Mouse (Mus musculus): ENCODE measurements around the gene Cnih1. TPM values are rescaled to one million over a fixed set of nuclear protein-coding genes. Genes with fewer than 3 reads are reported as not detected.

The Cnih1 gene
- polyA plus RNA-seq, 1 experiment from 2014 or later: 190 TPM

DNA sequence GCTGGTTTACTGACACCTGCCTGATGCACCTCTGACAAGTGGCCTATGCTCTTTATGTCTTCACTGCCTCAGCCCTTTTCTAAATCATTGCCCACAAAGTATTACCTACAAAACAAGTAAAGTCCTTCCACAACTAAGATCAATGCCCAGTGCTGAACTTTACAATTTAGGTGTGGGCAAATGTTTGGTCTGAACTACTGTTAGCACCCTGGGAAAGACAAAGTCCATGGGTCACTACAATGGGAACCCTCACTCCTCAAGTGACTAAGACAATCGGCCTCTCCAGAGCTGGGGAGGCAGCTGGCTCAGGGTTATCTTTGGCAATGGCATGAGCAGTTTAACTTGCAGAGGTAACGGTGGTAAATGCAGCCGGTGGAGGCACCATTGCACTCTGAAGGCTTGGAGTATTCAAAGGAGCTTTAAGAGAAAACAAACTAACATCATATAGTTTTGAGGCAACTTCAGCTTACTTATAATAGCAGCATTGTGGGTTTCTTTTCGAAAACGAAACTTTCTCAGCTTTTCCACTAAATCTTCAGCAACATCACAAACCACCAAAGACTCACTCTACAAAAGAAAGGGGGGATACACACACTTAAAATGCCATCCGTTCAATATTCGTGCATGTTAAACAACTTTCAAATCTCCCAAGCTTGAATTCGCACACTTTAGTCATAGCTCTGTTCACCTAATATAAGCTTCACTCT is 28.9 kb upstream of the Cnih1 start:
- H3K27me3 ChIP-seq: no peaks in the 10 kb centered on the region
- WGBS: 93% methylated on average over 8 of the region's 8 CpGs
- H3K4me2 ChIP-seq: no peak overlapping the region
- no peak overlapping the region for H3K27ac ChIP-seq
- H3K9me3 ChIP-seq: no peaks in the 10 kb centered on the region
- peaks cover 20% of the 10 kb centered on the region for H3K4me1 ChIP-seq (replicated peaks)
- peaks cover 36% of the 10 kb centered on the region for H3K36me3 ChIP-seq
- H3K9ac ChIP-seq: no peak overlapping the region
- no peak for ATAC-seq (ENCODE audit: low FRiP score)
- no peak overlapping the region for H3K4me3 ChIP-seq

- H3K27me3 ChIP-seq: no peaks in the 10 kb centered on the region
- no peaks in the 10 kb centered on the region for H3K9me3 ChIP-seq
- no peak for ATAC-seq (ENCODE audit: low FRiP score)
- H3K36me3 ChIP-seq: peaks cover 47% of the 10 kb centered on the region
- H3K4me2 ChIP-seq: no peak overlapping the region
- H3K4me1 ChIP-seq (replicated peaks): peaks cover 12% of the 10 kb centered on the region
- WGBS: 88% methylated on average over 6 of the region's 6 CpGs
- H3K27ac ChIP-seq: no peak overlapping the region
- H3K9ac ChIP-seq: no peak overlapping the region
- no peak overlapping the region for H3K4me3 ChIP-seq
Measured at GRCm38 (mm10) chr14:46815640-46816039, 27.4 kb upstream of the Cnih1 start.

- H3K9ac ChIP-seq: no peak overlapping the region
- no peaks in the 10 kb centered on the region for H3K27me3 ChIP-seq
- H3K27ac ChIP-seq: no peak overlapping the region
- H3K4me3 ChIP-seq: no peak overlapping the region
- H3K4me2 ChIP-seq: no peak overlapping the region
- 82% methylated on average over 3 of the region's 3 CpGs for WGBS
- H3K4me1 ChIP-seq (replicated peaks): no peaks in the 10 kb centered on the region
- no peaks in the 10 kb centered on the region for H3K9me3 ChIP-seq
- peaks cover 34% of the 10 kb centered on the region for H3K36me3 ChIP-seq
- ATAC-seq (ENCODE audit: low FRiP score): no peak
Measured at GRCm38 (mm10) chr14:46807927-46808326, 19.7 kb upstream of the Cnih1 start.

GRCm38 (mm10) chr14:46806186-46806585 is 18.0 kb upstream of the Cnih1 start:
- Histone ChIP-seq H3K4me1 (replicated peaks) (no peaks in the 10 kb centered on the region), H3K4me3 (no peak overlapping the region), H3K36me3 (peaks cover 24% of the 10 kb centered on the region), H3K27ac (no peak overlapping the region), H3K9ac (no peak overlapping the region), H3K9me3 (no peaks in the 10 kb centered on the region), H3K4me2 (no peak overlapping the region), H3K27me3 (no peaks in the 10 kb centered on the region)
- no peak for ATAC-seq (ENCODE audit: low FRiP score)
- WGBS: 91% methylated on average over 5 of the region's 5 CpGs

DNA sequence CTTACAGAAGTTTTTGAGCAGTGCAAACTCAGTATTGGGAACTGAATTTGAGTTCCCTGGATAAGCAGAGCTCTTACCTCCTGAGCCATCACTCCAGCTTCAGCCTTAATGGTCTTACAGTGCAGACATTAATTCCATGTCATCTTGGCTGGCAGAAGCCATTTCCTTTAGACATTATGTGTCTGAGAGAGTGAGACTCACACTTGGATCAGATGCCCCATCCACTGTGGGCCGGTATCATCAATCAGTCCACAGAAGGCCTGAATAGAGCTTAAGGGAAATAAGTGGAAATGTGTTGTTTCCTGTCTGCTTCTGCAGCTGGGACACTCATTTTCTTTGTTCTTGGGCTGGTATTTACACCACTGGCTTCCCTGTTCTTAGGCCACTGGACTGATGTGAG is 15.6 kb upstream of the Cnih1 start:
- Histone ChIP-seq H3K9me3 (no peaks in the 10 kb centered on the region), H3K27me3 (no peaks in the 10 kb centered on the region), H3K27ac (no peak overlapping the region), H3K4me2 (no peak overlapping the region), H3K36me3 (peaks cover 9% of the 10 kb centered on the region; the same call in 1 of the 2 replicates), H3K4me1 (replicated peaks) (no peaks in the 10 kb centered on the region), H3K4me3 (no peak overlapping the region), H3K9ac (no peak overlapping the region)
- 92% methylated on average over 1 of the region's 1 CpGs for WGBS
- ATAC-seq (ENCODE audit: low FRiP score): no peak

GRCm38 (mm10) chr14:46803259-46803658 is 15.0 kb upstream of the Cnih1 start:
- Histone ChIP-seq H3K9me3 (no peaks in the 10 kb centered on the region), H3K27ac (no peak overlapping the region), H3K4me3 (no peak overlapping the region), H3K9ac (no peak overlapping the region), H3K4me1 (replicated peaks) (no peaks in the 10 kb centered on the region), H3K4me2 (no peak overlapping the region), H3K27me3 (no peaks in the 10 kb centered on the region), H3K36me3 (peaks cover 9% of the 10 kb centered on the region; the same call in 1 of the 2 replicates)
- no peak for ATAC-seq (ENCODE audit: low FRiP score)
- 96% methylated on average over 4 of the region's 4 CpGs for WGBS

- Histone ChIP-seq H3K4me1 (replicated peaks) (no peaks in the 10 kb centered on the region), H3K27me3 (no peaks in the 10 kb centered on the region), H3K9me3 (no peaks in the 10 kb centered on the region), H3K36me3 (peaks cover 9% of the 10 kb centered on the region; the same call in 1 of the 2 replicates), H3K4me2 (no peak overlapping the region), H3K27ac (no peak overlapping the region), H3K9ac (no peak overlapping the region), H3K4me3 (no peak overlapping the region)
- WGBS: 94% methylated on average over 3 of the region's 3 CpGs
- ATAC-seq (ENCODE audit: low FRiP score): no peak
Measured at GRCm38 (mm10) chr14:46800684-46801345, 12.6 kb upstream of the Cnih1 start.

DNA sequence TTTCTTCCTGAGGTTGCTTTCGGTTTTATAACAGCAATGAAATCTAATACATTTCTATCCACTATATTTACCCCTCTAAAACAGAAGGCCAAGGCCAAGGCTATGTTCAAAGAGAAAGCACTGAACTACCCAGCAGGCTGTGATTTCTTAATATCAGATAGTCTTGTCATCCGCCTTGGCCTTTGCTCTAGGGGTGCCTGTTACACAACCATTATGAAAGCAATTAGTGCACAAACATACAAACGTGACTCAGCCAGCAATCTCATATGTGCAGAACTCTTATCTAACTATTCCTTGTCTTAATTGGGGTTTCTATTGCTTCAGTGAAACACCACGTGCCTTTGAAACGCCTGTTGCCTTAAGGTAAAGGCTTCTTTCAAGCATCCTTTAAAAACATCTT is 5.9 kb upstream of the Cnih1 start:
- H3K27me3 ChIP-seq: no peaks in the 10 kb centered on the region
- no peak overlapping the region for H3K4me3 ChIP-seq
- WGBS: 95% methylated on average over 5 of the region's 5 CpGs
- no peaks in the 10 kb centered on the region for H3K9me3 ChIP-seq
- H3K4me1 ChIP-seq (replicated peaks): no peaks in the 10 kb centered on the region
- no peak overlapping the region for H3K9ac ChIP-seq
- no peak overlapping the region for H3K27ac ChIP-seq
- ATAC-seq (ENCODE audit: low FRiP score): no peak
- no peak overlapping the region for H3K4me2 ChIP-seq
- peaks cover 5% of the 10 kb centered on the region for H3K36me3 ChIP-seq

DNA sequence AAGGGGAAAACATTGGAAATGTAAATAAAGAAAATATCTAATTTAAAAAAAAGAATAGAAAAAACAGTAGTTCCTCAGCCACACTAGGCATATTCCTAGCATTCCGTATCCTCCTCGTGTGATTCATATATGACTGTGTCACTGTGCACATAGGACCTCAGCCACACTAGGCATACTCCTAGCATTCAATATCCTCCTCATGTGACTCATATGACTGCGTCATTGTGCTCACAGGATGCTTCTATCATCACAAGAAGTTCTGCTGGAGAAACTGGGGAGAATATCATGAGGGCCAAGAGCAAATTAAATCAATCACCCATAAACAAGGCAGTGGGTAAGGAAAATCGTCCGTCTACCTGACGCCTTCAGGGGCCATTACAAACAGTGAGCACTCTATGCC is 2.5 kb upstream of the Cnih1 start:
- no peak overlapping the region for H3K4me3 ChIP-seq
- 96% methylated on average over 6 of the region's 6 CpGs for WGBS
- no peak overlapping the region for H3K4me2 ChIP-seq
- no peak overlapping the region for H3K9ac ChIP-seq
- no peaks in the 10 kb centered on the region for H3K27me3 ChIP-seq
- no peak for ATAC-seq (ENCODE audit: low FRiP score)
- H3K9me3 ChIP-seq: no peaks in the 10 kb centered on the region
- H3K27ac ChIP-seq: no peak overlapping the region
- H3K4me1 ChIP-seq (replicated peaks): peaks cover 17% of the 10 kb centered on the region
- H3K36me3 ChIP-seq: peaks cover 5% of the 10 kb centered on the region; the same call in 1 of the 2 replicates

DNA sequence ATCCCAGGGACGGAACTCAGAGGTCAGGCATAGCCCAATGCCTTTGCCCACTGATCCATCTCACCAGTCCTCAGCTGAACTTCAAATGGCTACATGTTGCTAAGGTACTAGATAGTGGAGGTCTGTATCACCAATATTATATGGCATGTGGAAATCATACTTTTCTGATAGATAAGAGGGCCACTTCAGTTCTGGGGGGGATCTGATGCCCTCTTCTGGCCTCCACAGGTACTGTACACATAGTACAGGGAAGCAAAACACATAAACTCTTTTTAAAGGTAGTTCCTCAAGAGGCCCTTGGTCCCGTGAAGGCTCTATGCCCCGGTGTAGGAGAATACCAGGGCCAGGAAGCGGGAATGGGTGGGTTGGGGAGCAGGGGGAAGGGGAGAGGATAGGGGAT is 2.1 kb upstream of the Cnih1 start:
- H3K9ac ChIP-seq: no peak overlapping the region
- 80% methylated on average over 4 of the region's 4 CpGs for WGBS
- H3K4me1 ChIP-seq (replicated peaks): peaks cover 18% of the 10 kb centered on the region
- no peak overlapping the region for H3K4me2 ChIP-seq
- no peak overlapping the region for H3K4me3 ChIP-seq
- H3K27me3 ChIP-seq: no peaks in the 10 kb centered on the region
- H3K36me3 ChIP-seq: peaks cover 5% of the 10 kb centered on the region; the same call in 1 of the 2 replicates
- no peak overlapping the region for H3K27ac ChIP-seq
- H3K9me3 ChIP-seq: no peaks in the 10 kb centered on the region
- ATAC-seq (ENCODE audit: low FRiP score): no peak

- Histone ChIP-seq H3K27me3 (no peaks in the 10 kb centered on the region), H3K4me1 (replicated peaks) (peaks cover 29% of the 10 kb centered on the region), H3K36me3 (peaks cover 5% of the 10 kb centered on the region), H3K4me3 (peak overlapping the region; percentile 89), H3K27ac (peak overlapping the region; percentile 99), H3K9ac (no peak overlapping the region), H3K4me2 (peak overlapping the region; percentile 39), H3K9me3 (no peaks in the 10 kb centered on the region)
- WGBS: 31% methylated on average over 8 of the region's 8 CpGs
- no peak for ATAC-seq (ENCODE audit: low FRiP score)
Measured at GRCm38 (mm10) chr14:46788505-46788901, 292 bp upstream of the Cnih1 start.

GRCm38 (mm10) chr14:46787454-46787786 is 791 bp downstream of the Cnih1 start:
- Histone ChIP-seq H3K9ac (peak overlapping the region; percentile 97), H3K36me3 (peaks cover 5% of the 10 kb centered on the region), H3K4me1 (replicated peaks) (peaks cover 29% of the 10 kb centered on the region), H3K4me2 (peak overlapping the region; percentile 77), H3K4me3 (peak overlapping the region; percentile 89), H3K27ac (peak overlapping the region; percentile 99), H3K27me3 (no peaks in the 10 kb centered on the region), H3K9me3 (no peaks in the 10 kb centered on the region)
- ATAC-seq (ENCODE audit: low FRiP score): peak; percentile 22; the same call in 1 of the 2 replicates
- under 1% methylated on average over 11 of the region's 11 CpGs for WGBS

DNA sequence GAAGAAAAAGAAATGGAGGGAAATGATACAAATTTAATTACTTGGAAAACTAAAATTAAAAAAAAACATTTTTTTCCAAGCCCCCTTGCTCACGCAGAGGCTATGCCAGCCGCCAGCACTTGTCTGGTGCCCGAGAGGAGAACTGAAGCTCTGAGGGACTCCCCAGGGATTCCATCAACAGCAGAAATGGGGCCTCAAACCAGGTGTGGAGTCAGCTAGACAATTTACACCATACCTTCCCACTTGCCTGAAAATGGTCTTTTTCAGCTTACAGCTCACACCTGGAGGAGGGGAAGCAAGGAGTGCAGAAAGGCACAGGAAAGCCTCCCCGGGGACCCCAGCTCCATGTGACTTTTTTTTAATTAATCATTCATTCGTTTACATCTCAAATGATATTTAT is 3.0 kb downstream of the Cnih1 start:
- Histone ChIP-seq H3K27ac (no peak overlapping the region), H3K9me3 (no peaks in the 10 kb centered on the region), H3K4me3 (no peak overlapping the region), H3K36me3 (peaks cover 14% of the 10 kb centered on the region), H3K4me1 (replicated peaks) (peaks cover 29% of the 10 kb centered on the region), H3K4me2 (no peak overlapping the region), H3K9ac (no peak overlapping the region), H3K27me3 (no peaks in the 10 kb centered on the region)
- no peak for ATAC-seq (ENCODE audit: low FRiP score)
- WGBS: 85% methylated on average over 5 of the region's 5 CpGs
